In the genomic region with DNA sequence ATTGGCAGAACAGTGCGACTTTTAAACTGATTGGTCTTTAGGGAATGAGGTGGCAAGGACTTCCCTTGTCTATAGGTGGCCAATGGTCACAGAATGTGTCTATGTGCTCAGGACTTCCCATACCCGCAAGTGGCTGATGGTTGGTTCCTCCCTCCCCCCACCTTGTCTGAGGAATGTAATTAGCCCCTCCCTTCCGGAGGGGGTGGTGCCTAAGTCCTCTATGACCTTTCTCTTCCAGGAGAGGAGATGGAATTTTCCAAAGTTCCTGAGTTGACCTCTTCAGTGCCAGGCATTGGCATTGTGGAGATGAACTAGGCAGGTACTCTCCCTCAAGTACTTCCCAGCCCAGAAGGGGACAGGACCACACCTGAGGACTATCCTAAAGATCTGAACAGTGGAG, we compare ENCODE assay signal across 14 mouse cellular contexts. TPM values are rescaled to one million over a fixed set of nuclear protein-coding genes. Genes with fewer than 3 reads are reported as not detected.
A peak's percentile ranks its signal among the peaks of the same experiment; 100 is the strongest.
DNase-seq lines count a peak whose midpoint lies in the region; ATAC-seq and TF ChIP-seq lines count a peak whose summit lies in the region.
"Had no signal": no experiment of that assay in that cellular context is flagged by ENCODE, and none has a peak within 500 bp of the region (broad histone marks: within the 10 kb centered on the region; RNA-seq: fewer than 3 reads in every experiment).

No protein-coding gene starts in this region.

- H3K36me3 ChIP-seq in intestine, embryonic 15.5 days, result no peaks in the 10 kb centered on the region
- H3K36me3 ChIP-seq in intestine, postnatal 0 days (ENCODE audit: control insufficient read depth, insufficient read depth), result no peaks in the 10 kb centered on the region
- peaks cover 22% of the 10 kb centered on the region for H3K36me3 ChIP-seq in ES-E14 (ENCODE audit: control insufficient read depth, insufficient read depth, low read length, poor library complexity, severe bottlenecking)
- H3K36me3 ChIP-seq in kidney, embryonic 16.5 days (ENCODE audit: insufficient read depth, low read length), result no peaks in the 10 kb centered on the region
- no peaks in the 10 kb centered on the region for H3K36me3 ChIP-seq in thymus, adult 2 months (ENCODE audit: control insufficient read depth, insufficient read depth, low read length)
- H3K36me3 ChIP-seq: midbrain, embryonic 12.5 days had no signal

- peaks cover 6% of the 10 kb centered on the region; the same call in 1 of the 2 replicates for H3K4me1 ChIP-seq in intestine, embryonic 15.5 days (replicated peaks)
- peaks cover 5% of the 10 kb centered on the region; the same call in 1 of the 2 replicates for H3K4me1 ChIP-seq in intestine, postnatal 0 days (replicated peaks; ENCODE audit: control insufficient read depth, insufficient read depth, low read length)
- peaks cover 6 to 31% of the 10 kb centered on the region in 2 experiments for H3K4me1 ChIP-seq in ES-E14 (ENCODE audit: control insufficient read depth in 2 of 2, insufficient read depth in 2 of 2, low read length in 2 of 2, poor library complexity in 1 of 2)
- H3K4me1 ChIP-seq in kidney, embryonic 16.5 days (ENCODE audit: insufficient read depth, low read length), result peaks cover 5% of the 10 kb centered on the region
- H3K4me1 ChIP-seq in thymus, adult 2 months (replicated peaks; ENCODE audit: control insufficient read depth, insufficient read depth, low read length), result no peaks in the 10 kb centered on the region

- H3K4me2 ChIP-seq in intestine, embryonic 15.5 days (replicated peaks), result no peak overlapping the region
- H3K4me2 ChIP-seq in intestine, postnatal 0 days (replicated peaks; ENCODE audit: low read depth), result no peak overlapping the region
- H3K4me2 ChIP-seq in kidney, embryonic 16.5 days (replicated peaks; ENCODE audit: low read depth, low read length), result no peak overlapping the region

- no peak overlapping the region for H3K4me3 ChIP-seq in intestine, embryonic 15.5 days (replicated peaks)
- H3K4me3 ChIP-seq in intestine, postnatal 0 days (ENCODE audit: low read depth, low read length), result no peak overlapping the region
- H3K4me3 ChIP-seq in ES-E14 (ENCODE audit: insufficient read depth in 1 of 2, low read depth in 1 of 2, low read length in 2 of 2, poor library complexity in 1 of 2, severe bottlenecking in 1 of 2), result peak overlapping the region; percentile 78 to 89
- H3K4me3 ChIP-seq in kidney, embryonic 16.5 days (ENCODE audit: low read length), result no peak overlapping the region
- no peak overlapping the region for H3K4me3 ChIP-seq in thymus, adult 2 months (ENCODE audit: control insufficient read depth, insufficient read depth, low read length)
- H3K4me3 ChIP-seq: midbrain, embryonic 12.5 days had no signal

- H3K9me3 ChIP-seq in intestine, embryonic 15.5 days, result no peaks in the 10 kb centered on the region
- no peaks in the 10 kb centered on the region for H3K9me3 ChIP-seq in intestine, postnatal 0 days (ENCODE audit: control insufficient read depth)
- H3K9me3 ChIP-seq in ES-E14 (ENCODE audit: control insufficient read depth, insufficient read depth, low read depth, low read length), result no peaks in the 10 kb centered on the region
- H3K9me3 ChIP-seq in kidney, embryonic 16.5 days (ENCODE audit: low read length), result no peaks in the 10 kb centered on the region
- H3K9me3 ChIP-seq: midbrain, embryonic 12.5 days had no signal

- H3K27ac ChIP-seq in intestine, embryonic 15.5 days, result no peak overlapping the region
- H3K27ac ChIP-seq in intestine, postnatal 0 days (ENCODE audit: low read depth, low read length), result no peak overlapping the region
- H3K27ac ChIP-seq in ES-E14 (ENCODE audit: insufficient read depth, low read depth, low read length, poor library complexity, severe bottlenecking), result peak overlapping the region; percentile 96
- H3K27ac ChIP-seq in kidney, embryonic 16.5 days (ENCODE audit: low read length), result no peak overlapping the region
- H3K27ac ChIP-seq in thymus, adult 2 months (ENCODE audit: control insufficient read depth, insufficient read depth, low read length), result no peak overlapping the region
- H3K27ac ChIP-seq: liver, embryonic 14.5 days had no signal

- 0 out of 2 replicates have a peak, but pooled peaks have one; percentile 17 for ATAC-seq in intestine, embryonic 15.5 days
- no peak for ATAC-seq in intestine, postnatal 0 days
- peak; percentile 21; the same call in 1 of the 2 replicates for ATAC-seq in kidney, embryonic 16.5 days (ENCODE audit: low FRiP score, low TSS enrichment)
- ATAC-seq: CD4-positive, CD25-positive, alpha-beta regulatory T cell, adult 4 months; lung, postnatal 0 days had no signal

- WGBS in intestine, embryonic 15.5 days, result 43% methylated on average over 3 of the region's 3 CpGs
- WGBS in intestine, postnatal 0 days, result 41% methylated on average over 3 of the region's 3 CpGs
- WGBS in kidney, embryonic 16.5 days, result 38% methylated on average over 3 of the region's 3 CpGs
- WGBS in thymus, adult 2 months, result 68% methylated on average over 3 of the region's 3 CpGs

- TF ChIP-seq POLR2A in thymus, adult 2 months (IDR thresholded peaks at IDR 0.05; ENCODE audit: control insufficient read depth, extremely low read depth, insufficient read depth, low read length, poor library complexity), result no peak

- in situ Hi-C loops in ES-E14 (cut with MboI; ENCODE audit: low sequenced_read_pairs in 2 of 2, unreplicated experiment in 2 of 2), result no loop called here

- no peaks in the 10 kb centered on the region for H3K27me3 ChIP-seq in intestine, embryonic 15.5 days (replicated peaks)
- no peaks in the 10 kb centered on the region for H3K27me3 ChIP-seq in intestine, postnatal 0 days (replicated peaks; ENCODE audit: control insufficient read depth, insufficient read depth, low read length)
- no peaks in the 10 kb centered on the region for H3K27me3 ChIP-seq in kidney, embryonic 16.5 days (ENCODE audit: insufficient read depth, low read length)
- no peaks in the 10 kb centered on the region for H3K27me3 ChIP-seq in thymus, adult 2 months (ENCODE audit: control insufficient read depth, insufficient read depth, low read length)

- no peak for TF ChIP-seq CTCF in intestine, postnatal 0 days (IDR thresholded peaks at IDR 0.05; ENCODE audit: low read depth)
- no peak for TF ChIP-seq CTCF in thymus, adult 2 months (IDR thresholded peaks at IDR 0.05; ENCODE audit: borderline replicate concordance, control insufficient read depth, extremely low read depth, insufficient read depth, low read length, poor library complexity)

- DNase-seq in 3T3-L1 (ENCODE audit: low read depth, low spot score) (peak; percentile 38), ES-E14 (ENCODE audit: low read depth, low spot score) (peak; percentile 98)
- DNase-seq in thymus, adult 2 months, result no peak
- DNase-seq in left cerebral cortex, adult 8-10 months (ENCODE audit: low spot score in 2 of 2), result no peak
- DNase-seq: cerebellum, adult 18-20 months; heart, postnatal 10 days; right cerebral cortex, postnatal 25 days had no signal

- no peak overlapping the region for H3K9ac ChIP-seq in intestine, embryonic 15.5 days
- no peak overlapping the region for H3K9ac ChIP-seq in intestine, postnatal 0 days (ENCODE audit: low read depth, low read length)
- peak overlapping the region; percentile 85 for H3K9ac ChIP-seq in ES-E14 (ENCODE audit: insufficient read depth, low read depth, low read length, poor library complexity, severe bottlenecking)
- H3K9ac ChIP-seq in kidney, embryonic 16.5 days (replicated peaks; ENCODE audit: low read length), result no peak overlapping the region
- H3K9ac ChIP-seq: liver, embryonic 14.5 days; midbrain, embryonic 12.5 days had no signal

TF ChIP-seq in ES-E14, 5 proteins besides CTCF, POLR2A, EP300 and RAD21:
- TF ChIP-seq ZC3H11A (IDR thresholded peaks at IDR 0.05; ENCODE audit: borderline replicate concordance, low read depth, low read length) (no peak), CHD2 (IDR thresholded peaks at IDR 0.05; ENCODE audit: low read depth, low read length) (peak; percentile 17; the same call in 1 of the 2 replicates)

RNA-seq across cellular contexts. Expression of gene Insyn1, which starts 33.5 kb away (rescaled TPM):
- 0.67 and 0.96 TPM in 2 replicates for polyA plus RNA-seq in intestine, embryonic 15.5 days (2015; fragmentation: Nextera tagmentation; extraction: Ambion mirVana)
- polyA plus RNA-seq in intestine, postnatal 0 days (2015; fragmentation: Nextera tagmentation; extraction: Ambion mirVana), result 0.25 and 0.37 TPM in 2 replicates
- total RNA-seq in ES-E14 (2012; rRNA removed), result 4.8 and 5.4 TPM in 2 replicates
- 1.0 and 1.5 TPM in 2 replicates for polyA plus RNA-seq in kidney, embryonic 16.5 days (2015; fragmentation: Nextera tagmentation; extraction: Ambion mirVana)
- polyA plus RNA-seq in thymus, adult 2 months (2012; rRNA removed), result 3.2 and 4.9 TPM in 2 replicates
- 100 to 1,000 TPM; 194 to 230 (median 210) TPM for total RNA-seq in left cerebral cortex, adult 8-10 months (2022)
- polyA plus RNA-seq: CD4-positive, CD25-positive, alpha-beta regulatory T cell, adult 4 months had no signal

Comparison
In these comparisons a context has a peak if more than half of its experiments do, and no peak if none do; other contexts are left out.
1. H3K4me3 ChIP-seq: peak in ES-E14 (2 of 2); none in intestine, embryonic 15.5 days (single experiment), intestine, postnatal 0 days (single experiment), kidney, embryonic 16.5 days (single experiment) and thymus, adult 2 months (single experiment).
2. DNase-seq: peak in 3T3-L1 (single experiment) and ES-E14 (single experiment); none in thymus, adult 2 months (single experiment) and left cerebral cortex, adult 8-10 months (0 of 2).